Mouse (Mus musculus) brown adipose tissue, adult 24 weeks (tissue): ENCODE results near the gene Samd4. TPM values are rescaled to one million over a fixed set of nuclear protein-coding genes. Genes with fewer than 3 reads are reported as not detected.

Source experiments
- H3K27ac ChIP-seq: fragments of 200-500 bp; replicated peaks from 2 replicates; pipeline ENCODE4 v1.5.1; 2012; ENCODE audit warnings: low read depth, mild to moderate bottlenecking, low read length
- H3K4me1 ChIP-seq: fragments of 200-500 bp; 2 replicates; pipeline ENCODE4 v1.6.1; 2012; ENCODE audit warnings: low read length, mixed read lengths; ENCODE audit not compliant: control insufficient read depth, insufficient read depth, insufficient read length
- H3K4me3 ChIP-seq: fragments of 200-500 bp; 2 replicates; pipeline ENCODE4 v1.5.1; 2012; ENCODE audit warnings: low read depth, mild to moderate bottlenecking, low read length, moderate library complexity; ENCODE audit not compliant: insufficient read depth
- polyA plus RNA-seq: library from polyadenylated mRNA; stranded (reverse); fragments of >200 nt; gene quantifications from 2 replicates; pipeline ENCODE4 v1.2.4, GENCODE M21; 2012; ENCODE audit not compliant: missing spikeins, insufficient read depth, insufficient read length

The Samd4 gene
- polyA plus RNA-seq, 1 experiment: 3.3 TPM

GRCm38 (mm10) chr14:47075010-47075677, 192.5 kb downstream of the Samd4 start:
- no peak overlapping the region for H3K4me3 ChIP-seq
- no peak overlapping the region for H3K27ac ChIP-seq
- no peaks in the 10 kb centered on the region for H3K4me1 ChIP-seq

GRCm38 (mm10) chr14:47075856-47076255, 193.2 kb downstream of the Samd4 start:
- no peaks in the 10 kb centered on the region for H3K4me1 ChIP-seq
- no peak overlapping the region for H3K4me3 ChIP-seq
- H3K27ac ChIP-seq: no peak overlapping the region

GRCm38 (mm10) chr14:47076956-47077575, 194.4 kb downstream of the Samd4 start:
- Histone ChIP-seq H3K4me1 (no peaks in the 10 kb centered on the region), H3K4me3 (no peak overlapping the region), H3K27ac (no peak overlapping the region)

- no peak overlapping the region for H3K27ac ChIP-seq
- H3K4me1 ChIP-seq: no peaks in the 10 kb centered on the region
- no peak overlapping the region for H3K4me3 ChIP-seq
These were observed 194.9 kb downstream of the Samd4 start for GRCm38 (mm10) chr14:47077576-47077970.

- H3K4me3 ChIP-seq: no peak overlapping the region
- no peak overlapping the region for H3K27ac ChIP-seq
- no peaks in the 10 kb centered on the region for H3K4me1 ChIP-seq
These were observed 197.3 kb downstream of the Samd4 start for GRCm38 (mm10) chr14:47079911-47080310.

GRCm38 (mm10) chr14:47083311-47083710, 200.7 kb downstream of the Samd4 start:
- Histone ChIP-seq H3K27ac (no peak overlapping the region), H3K4me1 (no peaks in the 10 kb centered on the region), H3K4me3 (no peak overlapping the region)

- Histone ChIP-seq H3K4me1 (no peaks in the 10 kb centered on the region), H3K27ac (no peak overlapping the region), H3K4me3 (no peak overlapping the region)
These were observed 201.2 kb downstream of the Samd4 start for GRCm38 (mm10) chr14:47083838-47084237.

GRCm38 (mm10) chr14:47084686-47085085, 202.0 kb downstream of the Samd4 start:
- Histone ChIP-seq H3K4me1 (no peaks in the 10 kb centered on the region), H3K4me3 (no peak overlapping the region), H3K27ac (no peak overlapping the region)

- H3K4me1 ChIP-seq: no peaks in the 10 kb centered on the region
- no peak overlapping the region for H3K27ac ChIP-seq
- no peak overlapping the region for H3K4me3 ChIP-seq
These were observed 203.5 kb downstream of the Samd4 start for GRCm38 (mm10) chr14:47086123-47086522.

- H3K4me3 ChIP-seq: peak overlapping the region; percentile 39
- H3K4me1 ChIP-seq: no peaks in the 10 kb centered on the region
- H3K27ac ChIP-seq: no peak overlapping the region
These were observed 204.1 kb downstream of the Samd4 start for GRCm38 (mm10) chr14:47086743-47087142.

- no peaks in the 10 kb centered on the region for H3K4me1 ChIP-seq
- H3K4me3 ChIP-seq: peak overlapping the region; percentile 39; the same call in 1 of the 2 replicates
- no peak overlapping the region for H3K27ac ChIP-seq
These were observed 204.5 kb downstream of the Samd4 start for GRCm38 (mm10) chr14:47087182-47087581.

- H3K27ac ChIP-seq: no peak overlapping the region
- H3K4me3 ChIP-seq: no peak overlapping the region
- H3K4me1 ChIP-seq: no peaks in the 10 kb centered on the region
These were observed 205.1 kb downstream of the Samd4 start for GRCm38 (mm10) chr14:47087669-47088250.

- Histone ChIP-seq H3K27ac (no peak overlapping the region), H3K4me3 (no peak overlapping the region), H3K4me1 (no peaks in the 10 kb centered on the region)
These were observed 205.7 kb downstream of the Samd4 start for GRCm38 (mm10) chr14:47088339-47088738.

- Histone ChIP-seq H3K4me1 (no peaks in the 10 kb centered on the region), H3K27ac (no peak overlapping the region)
These were observed 206.5 kb downstream of the Samd4 start for GRCm38 (mm10) chr14:47089153-47089552.

GRCm38 (mm10) chr14:47091908-47092307, 209.3 kb downstream of the Samd4 start:
- H3K27ac ChIP-seq: no peak overlapping the region
- H3K4me3 ChIP-seq: no peak overlapping the region
- no peaks in the 10 kb centered on the region for H3K4me1 ChIP-seq

More at GRCm38 (mm10) chr14:47089153-47089552, 206.5 kb downstream of the Samd4 start:
- no peak overlapping the region for H3K4me3 ChIP-seq

GRCm38 (mm10) chr14:47093355-47093792, 210.7 kb downstream of the Samd4 start:
- H3K4me1 ChIP-seq: no peaks in the 10 kb centered on the region
- no peak overlapping the region for H3K4me3 ChIP-seq
- no peak overlapping the region for H3K27ac ChIP-seq
